Mouse (Mus musculus): ENCODE measurements at regions not wholly inside any gene's neighbourhood (a gene's known extent, or its start where the extent isn't known, plus 50 kb on each side); places are given as distances from the start of the nearest gene placed in this dataset.
A peak's percentile ranks its signal among the peaks of the same experiment; 100 is the strongest.
"Not testable (repeated sequence)": the region's sequence is repeated elsewhere in the genome, so short reads cannot be mapped to it uniquely, and the experiment has no call there.

GRCm38 (mm10) chr3:69669541-69669940 lies 52.2 kb upstream of the Nmd3 start:
- no peak for DNase-seq (ENCODE audit: extremely low read depth, low read depth, low spot score)

DNA sequence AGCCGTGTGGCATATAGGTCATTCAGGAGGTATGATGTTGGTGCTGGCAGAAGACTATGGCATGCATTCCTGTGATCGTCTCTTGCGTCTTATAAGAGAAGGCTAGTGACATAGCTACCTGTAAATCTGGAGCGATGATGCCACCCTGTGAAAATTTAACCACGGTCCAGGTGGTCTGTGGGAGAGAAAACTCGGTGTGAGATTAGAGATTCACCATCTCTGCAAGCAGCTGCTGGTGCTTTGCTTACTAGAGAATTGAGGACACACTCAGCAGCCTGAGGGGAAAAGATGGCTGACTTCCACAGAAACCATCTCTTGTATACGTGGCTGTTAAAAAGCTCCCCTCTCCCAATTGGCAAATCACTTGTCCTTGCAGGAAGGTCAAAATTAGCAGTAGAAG lies 54.0 kb upstream of the Nmd3 start:
- DNase-seq (ENCODE audit: extremely low read depth, low read depth, low spot score): no peak

GRCm38 (mm10) chr3:69667359-69667758 lies 54.4 kb upstream of the Nmd3 start:
- no peak for DNase-seq (ENCODE audit: extremely low read depth, low read depth, low spot score)

DNA sequence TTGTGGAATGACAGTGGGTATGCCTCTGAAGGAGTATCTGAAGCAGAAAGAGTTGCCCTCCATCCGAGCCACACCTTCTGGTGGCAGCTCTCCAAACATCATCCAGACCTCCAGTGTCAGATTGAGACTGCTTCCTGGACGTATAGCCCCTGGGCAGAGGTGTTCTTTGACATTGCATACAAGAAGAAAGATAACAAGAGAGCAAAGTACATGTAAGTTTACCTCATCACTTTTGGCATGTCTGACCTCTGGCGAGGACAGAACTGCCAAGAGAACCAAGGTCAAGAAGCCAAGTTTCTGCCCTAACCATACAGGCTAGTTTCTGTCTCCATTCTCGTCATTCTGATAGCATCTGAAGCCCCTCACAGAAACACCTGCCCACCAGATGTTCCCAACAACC lies 57.5 kb upstream of the Nmd3 start:
- DNase-seq (ENCODE audit: extremely low read depth, low read depth, low spot score): peak; percentile 19

DNA sequence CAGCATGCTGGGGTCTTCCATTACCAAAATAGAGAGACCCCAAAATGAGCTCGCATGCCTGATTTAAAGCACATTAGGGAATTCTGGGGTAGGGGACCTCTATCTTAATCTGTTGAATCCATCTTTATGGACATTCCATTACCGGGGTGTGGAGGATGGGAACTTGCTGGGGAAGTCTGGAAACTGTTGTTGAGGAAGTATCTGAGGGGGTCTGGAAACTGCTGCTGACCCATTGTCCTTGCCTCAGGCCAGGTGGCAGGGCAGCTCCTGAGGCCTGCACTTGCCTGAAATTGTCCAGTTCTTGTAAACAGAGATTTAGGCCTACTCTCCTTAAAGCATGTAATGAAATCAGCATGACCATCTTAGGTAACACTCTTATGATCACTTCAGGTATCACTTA lies 59.4 kb upstream of the B3galnt1 start:
- DNase-seq (ENCODE audit: extremely low read depth, low read depth, low spot score): no peak

DNA sequence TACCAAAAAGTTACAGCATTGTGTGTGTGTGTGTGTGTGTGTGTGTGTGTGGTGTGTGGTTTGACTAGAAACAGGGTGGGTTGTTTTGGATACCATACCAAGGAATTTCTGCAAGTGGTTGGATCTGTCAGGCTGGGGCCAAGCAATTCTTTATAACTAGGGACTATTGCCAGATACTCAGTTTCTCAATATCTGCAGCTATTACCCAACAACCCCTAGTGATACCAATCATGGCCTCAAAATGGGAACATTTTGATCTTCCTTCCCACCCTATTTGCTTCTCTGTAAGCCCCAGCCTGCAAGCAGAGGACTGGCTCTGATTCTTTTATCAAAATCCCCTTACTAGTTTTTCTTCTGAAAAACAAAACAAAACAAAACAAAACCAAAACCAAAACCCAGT lies 58.8 kb upstream of the B3galnt1 start:
- peak; percentile 65 for DNase-seq (ENCODE audit: extremely low read depth, low read depth, low spot score)

- DNase-seq (ENCODE audit: extremely low read depth, low read depth, low spot score): not testable (repeated sequence)
These were observed 56.9 kb upstream of the B3galnt1 start for GRCm38 (mm10) chr3:69655651-69656050.

DNA sequence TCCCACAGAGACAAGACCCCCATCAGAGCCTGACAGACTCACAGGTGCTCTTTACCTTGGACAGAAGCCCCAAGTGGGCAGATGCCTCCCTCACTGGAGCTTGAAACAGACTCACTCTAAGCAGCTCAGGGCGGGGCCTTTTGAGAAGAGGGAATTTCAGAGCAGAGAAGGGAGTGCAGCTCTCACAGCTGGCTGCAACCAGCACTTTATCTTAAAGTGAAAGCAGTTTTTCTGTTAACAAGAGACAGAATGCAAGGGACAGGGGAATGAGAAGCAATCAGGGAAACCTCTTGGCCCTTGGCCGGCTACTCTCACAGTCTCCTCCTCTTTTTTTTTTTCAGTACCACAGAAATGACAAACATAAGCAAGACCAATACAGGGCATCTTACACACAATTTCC lies 56.2 kb upstream of the B3galnt1 start:
- no peak for DNase-seq (ENCODE audit: extremely low read depth, low read depth, low spot score)

DNA sequence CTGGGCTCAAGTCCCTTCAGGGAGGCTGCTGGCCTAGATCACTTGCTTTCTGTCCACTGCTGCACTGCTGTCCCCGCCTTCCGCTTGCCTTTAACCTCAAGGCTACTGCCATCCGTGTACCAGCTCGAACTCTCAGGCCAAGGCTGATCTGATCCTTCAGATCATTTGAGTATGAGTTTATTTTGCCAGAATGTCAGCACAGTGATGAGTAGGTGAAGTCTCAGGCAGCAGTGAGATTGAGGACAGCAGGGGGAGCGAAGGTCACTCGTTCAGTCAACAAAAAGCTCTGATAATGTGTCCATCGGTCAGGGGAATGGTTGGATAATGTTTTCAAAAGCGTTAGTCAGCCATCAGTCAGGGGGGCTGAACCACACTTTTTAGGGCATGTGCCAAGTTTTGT lies 54.6 kb upstream of the B3galnt1 start:
- not testable (repeated sequence) for DNase-seq (ENCODE audit: extremely low read depth, low read depth, low spot score)

DNA sequence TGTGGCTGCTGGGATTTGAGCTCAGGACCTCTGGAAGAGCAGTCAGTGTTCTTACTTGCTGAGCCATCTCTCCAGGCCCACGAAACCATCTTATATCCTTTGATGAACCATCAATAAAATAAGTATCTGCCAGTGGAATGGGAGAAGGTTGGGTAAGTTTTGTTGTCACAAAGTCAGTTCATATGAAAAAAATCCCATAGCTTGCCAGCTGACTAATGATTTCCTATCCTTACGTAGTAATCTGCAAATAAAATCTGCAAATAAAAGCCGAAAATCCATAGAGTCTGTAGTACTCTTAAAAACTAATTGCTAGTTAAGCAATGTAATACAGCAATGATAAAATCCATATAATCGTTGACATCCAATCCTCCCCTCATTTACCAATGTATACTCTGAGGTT lies 50.8 kb upstream of the B3galnt1 start:
- DNase-seq (ENCODE audit: extremely low read depth, low read depth, low spot score): no peak

Measured in fat pad, adult 2 months (tissue).